Mouse (Mus musculus) lung, adult 10 weeks (tissue): ENCODE data around the gene Olfr51. TPM values are rescaled to one million over a fixed set of nuclear protein-coding genes. Genes with fewer than 3 reads are reported as not detected.

ENCODE experiments used
- polyA plus RNA-seq: library from polyadenylated mRNA; stranded (reverse); fragments of 350-450 nt; fragmentation: Illumina TruSeq; extraction: RNeasy Lipid Tissue Mini Kit (QIAGEN cat#74804); gene quantifications from one replicate; pipeline ENCODE4 v1.2.3, GENCODE M21; 2014; ENCODE audit warnings: low read depth, low replicate concordance; ENCODE audit not compliant: insufficient read depth

The Olfr51 gene
- polyA plus RNA-seq = not detected

GRCm38 (mm10) chr11:51003296-51003695, at the start of gene Olfr51:
Olfr51 (plus strand) TSS chr11:51003596.

GRCm38 (mm10) chr11:50953665-50954064, 49.7 kb upstream of the Olfr51 start, which contains the start of gene Prop1:
Prop1 (minus strand) TSS chr11:50953765.

DNA sequence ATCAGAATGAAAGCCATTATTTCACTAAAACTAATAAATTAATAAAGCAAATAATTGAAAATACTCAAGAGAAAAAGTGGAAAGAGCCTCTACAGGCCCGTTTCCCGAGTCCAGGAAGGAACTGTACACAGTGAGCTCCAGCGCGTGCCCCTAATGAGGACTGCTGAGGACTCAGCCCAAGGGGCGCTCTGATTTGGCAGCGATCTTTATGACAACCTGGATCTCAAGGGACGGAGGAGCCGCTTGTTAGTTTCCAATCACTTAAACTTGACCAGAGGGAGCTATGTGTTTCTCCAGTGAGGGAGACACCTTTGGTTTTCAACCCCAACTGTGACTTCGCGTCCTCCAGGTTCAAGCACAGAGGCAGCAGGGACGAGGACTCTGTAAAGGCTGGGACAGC, 37.2 kb upstream of the Olfr51 start, which contains the start of gene Olfr1378:
Gene Olfr1378 (plus strand): TSS at position 301 of the 400 bp plus-strand sequence.

GRCm38 (mm10) chr11:50981667-50982066, 21.7 kb upstream of the Olfr51 start, which contains the start of gene Olfr1377:
Olfr1377 (plus strand) TSS chr11:50981967.

DNA sequence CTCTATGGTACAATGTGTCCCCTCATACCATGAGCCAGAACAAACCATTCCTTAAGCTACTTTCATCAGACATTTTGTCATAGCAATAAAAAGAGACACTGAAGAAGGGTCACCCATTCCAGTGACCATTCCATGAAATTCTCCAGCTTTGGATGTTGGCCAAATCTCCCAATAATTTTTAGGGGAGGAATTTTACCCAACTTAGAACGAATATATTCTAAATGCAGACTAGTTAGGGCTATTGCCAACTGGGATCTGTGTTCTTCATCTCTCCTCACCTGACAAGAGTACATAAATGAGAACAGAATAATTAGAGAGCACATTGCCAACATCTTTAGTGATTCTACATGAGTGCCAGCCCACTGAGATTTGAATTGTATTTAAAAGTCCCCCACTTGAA, 10.5 kb downstream of the Olfr51 start, which contains the start of gene Olfr54:
Gene Olfr54 (plus strand): TSS at position 301 of the 400 bp plus-strand sequence.

DNA sequence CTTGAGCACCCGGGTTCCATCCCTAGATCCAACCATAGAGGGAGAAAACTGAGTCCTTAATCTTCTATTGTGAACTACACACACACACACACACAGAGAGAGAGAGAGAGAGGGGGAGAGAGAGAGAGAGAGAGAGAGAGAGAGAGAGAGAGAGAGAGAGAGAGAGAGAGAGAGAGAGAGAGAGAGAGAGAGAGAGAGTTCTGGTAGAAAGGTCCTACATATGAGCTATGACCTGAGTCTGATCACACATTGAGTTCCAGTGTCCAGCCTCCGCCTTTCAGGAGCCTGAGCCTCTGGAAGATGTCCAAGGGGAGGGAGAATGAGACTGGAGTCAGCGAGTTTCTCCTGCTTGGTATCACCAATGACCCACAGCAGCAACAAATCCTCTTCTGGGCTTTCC, 44.4 kb downstream of the Olfr51 start, which contains the start of gene Olfr1375:
Gene Olfr1375 (plus strand): TSS at position 301 of the 400 bp plus-strand sequence.

DNA sequence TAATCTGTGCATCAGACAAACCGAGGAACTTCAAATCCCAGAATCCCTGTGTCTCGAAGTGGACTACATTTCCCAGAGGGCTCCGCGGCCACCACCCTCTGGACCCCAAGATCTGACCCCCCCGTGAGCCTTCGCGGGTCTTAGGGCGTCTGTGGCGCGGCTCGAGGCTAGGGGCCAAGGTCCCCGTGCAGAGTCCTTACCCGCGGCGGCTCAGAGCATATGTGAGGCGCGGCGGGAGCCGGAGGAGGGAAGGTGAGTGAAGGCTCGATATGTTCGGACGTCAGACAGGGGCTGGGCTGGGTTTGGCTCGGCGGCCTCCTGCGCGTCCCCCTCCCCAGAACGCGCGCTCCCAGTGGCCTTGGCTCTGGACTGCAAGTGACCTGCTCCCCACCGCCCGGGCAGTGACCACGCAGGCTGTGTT, 55.8 kb downstream of the Olfr51 start, which contains the start of gene Zfp354a:
Gene Zfp354a (plus strand): TSS at position 107 of the 421 bp plus-strand sequence.

Other genes starting within 250 kb of the Olfr51 start
- 2.8 TPM for gene Zfp354c, start 175.9 kb upstream of the Olfr51 start, polyA plus RNA-seq
- gene Zfp879, start 162.0 kb upstream of the Olfr51 start, polyA plus RNA-seq = 0.43 TPM
- 0.07 TPM for gene Grm6, start 152.9 kb upstream of the Olfr51 start, polyA plus RNA-seq
- gene Zfp454, start 115.9 kb upstream of the Olfr51 start, polyA plus RNA-seq = 0.97 TPM
- 3.4 TPM for gene Zfp2, start 87.4 kb upstream of the Olfr51 start, polyA plus RNA-seq
- gene Zfp354b, start 72.0 kb upstream of the Olfr51 start, polyA plus RNA-seq = 1.2 TPM
- gene 4933414I15Rik, start 59.8 kb upstream of the Olfr51 start, polyA plus RNA-seq = not detected
- not detected for gene Prop1, start 49.8 kb upstream of the Olfr51 start, polyA plus RNA-seq
- not detected for gene Olfr1378, start 37.1 kb upstream of the Olfr51 start, polyA plus RNA-seq
- not detected for gene Olfr1377, start 21.6 kb upstream of the Olfr51 start, polyA plus RNA-seq
- not detected for gene Olfr54, start 10.6 kb downstream of the Olfr51 start, polyA plus RNA-seq
- not detected for gene Olfr1375, start 44.5 kb downstream of the Olfr51 start, polyA plus RNA-seq
- 2.3 TPM for gene Zfp354a, start 55.7 kb downstream of the Olfr51 start, polyA plus RNA-seq
- not detected for gene Gm12569, start 216.9 kb downstream of the Olfr51 start, polyA plus RNA-seq